Mouse (Mus musculus) erythroblast, embryonic 14.5 days (primary cell): ENCODE data around the gene Pef1.

Experiments
- GATA1 ChIP-seq: IDR thresholded peaks from 2 replicates; pipeline ENCODE4 v1.6.1; 2012; ENCODE audit warnings: low read length, inconsistent platforms, mixed read lengths
- TAL1 ChIP-seq: IDR thresholded peaks from 3 replicates; pipeline ENCODE4 v1.6.1; 2012; ENCODE audit warnings: low read length, inconsistent platforms, mixed read lengths

DNA sequence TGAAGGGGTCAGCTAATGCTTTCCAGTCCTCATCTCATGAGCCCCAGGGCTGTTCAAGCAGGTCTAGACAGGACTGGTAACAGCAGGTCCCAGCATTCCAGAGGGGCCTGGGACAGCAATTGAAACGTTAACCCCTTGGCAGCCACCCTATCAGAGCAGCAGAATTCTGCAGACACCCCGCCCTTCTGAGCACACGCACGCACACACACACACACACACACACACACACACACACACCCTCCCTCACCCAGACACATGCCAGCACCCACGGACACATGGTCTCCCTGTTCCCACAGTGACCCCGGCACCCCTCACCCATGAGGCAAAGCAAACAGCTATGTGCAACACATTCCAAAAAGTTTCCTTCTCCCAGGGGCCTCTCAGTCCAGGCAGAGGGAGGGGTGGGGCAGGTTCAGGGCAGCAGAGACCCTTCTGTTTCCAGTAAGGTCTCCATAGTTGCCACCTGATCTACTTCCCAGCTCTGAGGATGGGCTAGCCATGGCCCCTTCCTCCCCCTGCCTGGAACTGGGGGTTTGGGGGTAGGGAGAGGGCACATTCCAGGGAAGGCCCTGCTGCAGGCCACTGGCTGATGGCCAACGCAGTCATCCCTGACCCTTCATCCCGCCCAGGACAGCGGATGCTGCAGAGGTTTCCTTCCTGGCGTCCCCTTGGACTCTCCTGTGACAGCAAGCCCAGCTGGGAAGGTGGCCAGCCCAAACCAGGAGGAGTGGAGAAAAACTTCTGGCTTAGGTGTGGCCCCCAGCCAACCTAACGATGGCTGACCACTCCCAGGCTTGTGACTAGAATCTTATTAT lies 69.8 kb downstream of the Pef1 start:
- TF ChIP-seq TAL1, result no peak
- no peak for TF ChIP-seq GATA1
